Comparison of ENCODE assay signal across 22 mouse cellular contexts in genomic region chr2:145920941-145921650, GRCm38 (mm10). TPM values are rescaled to one million over a fixed set of nuclear protein-coding genes. Genes with fewer than 3 reads are reported as not detected.
A peak's percentile ranks its signal among the peaks of the same experiment; 100 is the strongest.
DNase-seq lines count a peak whose midpoint lies in the region; ATAC-seq and TF ChIP-seq lines count a peak whose summit lies in the region.
"Had no signal": no experiment of that assay in that cellular context is flagged by ENCODE, and none has a peak within 500 bp of the region (broad histone marks: within the 10 kb centered on the region; RNA-seq: fewer than 3 reads in every experiment).

No protein-coding gene starts in this region.

- TF ChIP-seq EP300 in heart, adult 2 months (IDR thresholded peaks at IDR 0.05; ENCODE audit: insufficient read depth, low read depth, low read length), result no peak
- TF ChIP-seq EP300 in stomach, postnatal 0 days (optimal IDR thresholded peaks at IDR 0.05), result no peak

- no peaks in the 10 kb centered on the region for H3K4me1 ChIP-seq in heart, adult 2 months (ENCODE audit: control insufficient read depth, insufficient read depth, low read length)
- H3K4me1 ChIP-seq in heart, embryonic 10.5 days, result no peaks in the 10 kb centered on the region
- H3K4me1 ChIP-seq in lung, embryonic 14.5 days (ENCODE audit: insufficient read depth), result no peaks in the 10 kb centered on the region
- H3K4me1 ChIP-seq in stomach, postnatal 0 days (replicated peaks; ENCODE audit: control insufficient read depth, insufficient read depth), result no peaks in the 10 kb centered on the region
- H3K4me1 ChIP-seq: embryonic facial prominence, embryonic 12.5 days; limb, embryonic 12.5 days; midbrain, embryonic 15.5 days had no signal

- H3K4me3 ChIP-seq in heart, adult 2 months, result no peak overlapping the region
- H3K4me3 ChIP-seq in heart, embryonic 10.5 days, result no peak overlapping the region
- no peak overlapping the region for H3K4me3 ChIP-seq in lung, embryonic 14.5 days (ENCODE audit: low read depth, low read length)
- no peak overlapping the region for H3K4me3 ChIP-seq in stomach, postnatal 0 days (ENCODE audit: low read depth, low read length)
- H3K4me3 ChIP-seq: embryonic facial prominence, embryonic 12.5 days; heart, embryonic 13.5 days; limb, embryonic 12.5 days; midbrain, embryonic 15.5 days had no signal

- H3K27ac ChIP-seq in heart, adult 2 months, result no peak overlapping the region
- H3K27ac ChIP-seq in heart, embryonic 10.5 days, result no peak overlapping the region
- H3K27ac ChIP-seq in lung, embryonic 14.5 days (ENCODE audit: low read depth), result no peak overlapping the region
- no peak overlapping the region for H3K27ac ChIP-seq in stomach, postnatal 0 days (replicated peaks)
- H3K27ac ChIP-seq: embryonic facial prominence, embryonic 12.5 days; heart, embryonic 13.5 days; limb, embryonic 12.5 days; macrophage; midbrain, embryonic 15.5 days had no signal

- DNase-seq in heart, adult 2 months, result no peak
- no peak for DNase-seq in heart, embryonic 10.5 days (ENCODE audit: low spot score)
- DNase-seq in lung, embryonic 14.5 days, result no peak
- no peak for DNase-seq in lung, postnatal 14 days
- DNase-seq in R1 (ENCODE audit: low read depth, low spot score), result peak; percentile 28
- no peak for DNase-seq in stomach, postnatal 0 days (ENCODE audit: low spot score)
- no peak for DNase-seq in cerebellum, adult 9-10 months
- DNase-seq: adrenal gland, postnatal 14 days; cerebellum, adult 2 months; gastrocnemius, postnatal 25 days; right cerebral cortex, adult 18-20 months; spleen, adult 18-20 months had no signal

- peaks cover 17% of the 10 kb centered on the region for H3K36me3 ChIP-seq in heart, adult 2 months (ENCODE audit: control insufficient read depth, insufficient read depth, low read length)
- H3K36me3 ChIP-seq in heart, embryonic 10.5 days, result peaks cover 89% of the 10 kb centered on the region
- H3K36me3 ChIP-seq in lung, embryonic 14.5 days (ENCODE audit: insufficient read depth), result peaks cover 89% of the 10 kb centered on the region
- peaks cover 20% of the 10 kb centered on the region for H3K36me3 ChIP-seq in stomach, postnatal 0 days (ENCODE audit: control insufficient read depth, insufficient read depth, low read length)

- H3K9me3 ChIP-seq in heart, embryonic 10.5 days, result no peaks in the 10 kb centered on the region
- no peaks in the 10 kb centered on the region for H3K9me3 ChIP-seq in lung, embryonic 14.5 days (ENCODE audit: low read depth, low read length)
- H3K9me3 ChIP-seq in stomach, postnatal 0 days (ENCODE audit: control insufficient read depth, low read length), result no peaks in the 10 kb centered on the region
- H3K9me3 ChIP-seq: embryonic facial prominence, embryonic 12.5 days; G1E; heart, embryonic 13.5 days; limb, embryonic 12.5 days; midbrain, embryonic 15.5 days had no signal

- H3K9ac ChIP-seq in heart, adult 2 months (ENCODE audit: low read depth, low read length), result no peak overlapping the region
- no peak overlapping the region for H3K9ac ChIP-seq in lung, embryonic 14.5 days
- H3K9ac ChIP-seq in stomach, postnatal 0 days (ENCODE audit: low read length), result no peak overlapping the region
- H3K9ac ChIP-seq: embryonic facial prominence, embryonic 12.5 days; heart, embryonic 13.5 days; limb, embryonic 12.5 days; midbrain, embryonic 15.5 days had no signal

- peak; percentile 55 for TF ChIP-seq CTCF in heart, adult 2 months (IDR thresholded peaks at IDR 0.05)
- 0 out of 2 replicates have a peak, but pooled peaks have one; percentile 12 for TF ChIP-seq CTCF in lung, embryonic 14.5 days (IDR thresholded peaks at IDR 0.05; ENCODE audit: low read depth)
- peak; percentile 47 for TF ChIP-seq CTCF in stomach, postnatal 0 days (IDR thresholded peaks at IDR 0.05; ENCODE audit: low read depth)

- intact Hi-C loops in heart, adult 2 months (cut with DNase I), result no loop called here

- no peaks in the 10 kb centered on the region for H3K79me2 ChIP-seq in heart, adult 2 months (replicated peaks; ENCODE audit: control insufficient read depth, insufficient read depth, low read length)

- 86% methylated on average over 8 of the region's 8 CpGs for WGBS in heart, adult 2 months
- WGBS in heart, embryonic 10.5 days, result 89% methylated on average over 8 of the region's 8 CpGs
- WGBS in lung, embryonic 14.5 days, result 81% methylated on average over 8 of the region's 8 CpGs
- WGBS in stomach, postnatal 0 days, result 82% methylated on average over 8 of the region's 8 CpGs

- H3K4me2 ChIP-seq in lung, embryonic 14.5 days, result no peak overlapping the region
- H3K4me2 ChIP-seq in stomach, postnatal 0 days (replicated peaks; ENCODE audit: low read depth), result no peak overlapping the region
- H3K4me2 ChIP-seq: embryonic facial prominence, embryonic 12.5 days; heart, embryonic 13.5 days; limb, embryonic 12.5 days; midbrain, embryonic 15.5 days had no signal

- no peaks in the 10 kb centered on the region for H3K27me3 ChIP-seq in heart, adult 2 months (ENCODE audit: control insufficient read depth, insufficient read depth, low read length)
- H3K27me3 ChIP-seq in heart, embryonic 10.5 days (ENCODE audit: insufficient read depth, poor library complexity, severe bottlenecking), result no peaks in the 10 kb centered on the region
- no peaks in the 10 kb centered on the region for H3K27me3 ChIP-seq in lung, embryonic 14.5 days (ENCODE audit: insufficient read depth, low read length)
- no peaks in the 10 kb centered on the region for H3K27me3 ChIP-seq in stomach, postnatal 0 days (ENCODE audit: control insufficient read depth, insufficient read depth, low read length)
- H3K27me3 ChIP-seq: embryonic facial prominence, embryonic 12.5 days; heart, embryonic 13.5 days; limb, embryonic 12.5 days; midbrain, embryonic 15.5 days had no signal

- ATAC-seq in lung, embryonic 14.5 days (ENCODE audit: insufficient read depth), result no peak
- no peak for ATAC-seq in stomach, postnatal 0 days (ENCODE audit: low FRiP score, low TSS enrichment)
- ATAC-seq: midbrain, embryonic 15.5 days had no signal

- no peak for TF ChIP-seq POLR2A in heart, adult 2 months (IDR thresholded peaks at IDR 0.05; ENCODE audit: insufficient read depth, low read depth, low read length)

RNA-seq across cellular contexts. Expression of gene Cfap61, which starts 13.5 kb away (rescaled TPM):
- 1 to 10 TPM; 1.4 to 1.7 TPM for total RNA-seq in heart, adult 2 months (2021)
- 1.5 and 2.8 TPM in 2 replicates for polyA plus RNA-seq in heart, adult 2 months (2012; rRNA removed)
- 0.55 and 1.0 TPM in 2 replicates for polyA plus RNA-seq in heart, embryonic 10.5 days (2016; fragmentation: Nextera tagmentation; extraction: Ambion mirVana)
- polyA plus RNA-seq in lung, embryonic 14.5 days (2014; fragmentation: Nextera tagmentation; extraction: Ambion mirVana), result 0.11 TPM in 1 of 2 replicates, not detected in the other
- polyA plus RNA-seq in stomach, postnatal 0 days (2015; fragmentation: Nextera tagmentation; extraction: Ambion mirVana), result 0.16 and 0.77 TPM in 2 replicates
- total RNA-seq: common myeloid progenitor, adult 5-6 weeks; gastrocnemius, postnatal 25 days; hematopoietic stem cell, adult 5-6 weeks had no signal
- polyA plus RNA-seq: G1E; liver, embryonic 16.5 days; macrophage; stomach, embryonic 14.5 days had no signal

RNA-seq across cellular contexts. Expression of gene Crnkl1, which starts 13.7 kb away (rescaled TPM):
- 10 to 100 TPM; 17.2 to 20.0 TPM for total RNA-seq in heart, adult 2 months (2021)
- polyA plus RNA-seq in heart, adult 2 months (2012; rRNA removed), result 3.8 and 6.0 TPM in 2 replicates
- 21.8 and 26.9 TPM in 2 replicates for polyA plus RNA-seq in heart, embryonic 10.5 days (2016; fragmentation: Nextera tagmentation; extraction: Ambion mirVana)
- 29.3 and 31.3 TPM in 2 replicates for polyA plus RNA-seq in lung, embryonic 14.5 days (2014; fragmentation: Nextera tagmentation; extraction: Ambion mirVana)
- polyA plus RNA-seq in stomach, postnatal 0 days (2015; fragmentation: Nextera tagmentation; extraction: Ambion mirVana), result 13.4 and 15.2 TPM in 2 replicates

RNA-seq across cellular contexts. Expression of gene Naa20, which starts 19.2 kb away (rescaled TPM):
- total RNA-seq in heart, adult 2 months (2021), result 10 to 100 TPM; 89.9 to 95.3 TPM
- polyA plus RNA-seq in heart, adult 2 months (2012; rRNA removed), result 51.3 and 91.4 TPM in 2 replicates
- 186 and 196 TPM in 2 replicates for polyA plus RNA-seq in heart, embryonic 10.5 days (2016; fragmentation: Nextera tagmentation; extraction: Ambion mirVana)
- 176 and 188 TPM in 2 replicates for polyA plus RNA-seq in lung, embryonic 14.5 days (2014; fragmentation: Nextera tagmentation; extraction: Ambion mirVana)
- polyA plus RNA-seq in stomach, postnatal 0 days (2015; fragmentation: Nextera tagmentation; extraction: Ambion mirVana), result 119 and 134 TPM in 2 replicates
